Mouse (Mus musculus) kidney, adult 8-10 months (tissue): Measurements from ENCODE around the gene Ankrd17.

Experiments used
- DNase-seq, 2 experiments: peaks; one replicate each; pipeline ENCODE4 v3.0.0; 2022

The Ankrd17 gene

DNA sequence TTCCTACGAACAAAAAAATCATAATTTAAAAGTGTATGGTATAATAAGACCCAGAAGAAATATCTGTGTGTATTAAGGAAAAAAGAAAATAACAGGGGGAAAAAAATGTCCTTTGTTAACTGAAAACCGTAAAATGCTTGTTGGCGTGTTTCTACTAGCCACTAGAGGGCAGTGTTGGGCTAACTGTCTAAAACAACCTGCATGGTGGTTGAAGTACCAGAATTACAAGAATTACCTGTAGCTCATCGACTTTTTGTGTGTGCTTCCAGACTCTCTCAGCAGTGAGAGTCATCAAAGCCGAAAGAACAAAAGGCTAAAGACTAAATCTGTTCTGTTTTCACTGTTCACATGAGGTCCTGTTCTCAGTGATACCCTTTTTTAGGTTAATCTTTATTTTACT, 163.2 kb downstream of the Ankrd17 start:
- peak; percentile 32 to 36 for DNase-seq

GRCm38 (mm10) chr5:90202447-90203117, 163.8 kb downstream of the Ankrd17 start:
- DNase-seq = no peak

DNA sequence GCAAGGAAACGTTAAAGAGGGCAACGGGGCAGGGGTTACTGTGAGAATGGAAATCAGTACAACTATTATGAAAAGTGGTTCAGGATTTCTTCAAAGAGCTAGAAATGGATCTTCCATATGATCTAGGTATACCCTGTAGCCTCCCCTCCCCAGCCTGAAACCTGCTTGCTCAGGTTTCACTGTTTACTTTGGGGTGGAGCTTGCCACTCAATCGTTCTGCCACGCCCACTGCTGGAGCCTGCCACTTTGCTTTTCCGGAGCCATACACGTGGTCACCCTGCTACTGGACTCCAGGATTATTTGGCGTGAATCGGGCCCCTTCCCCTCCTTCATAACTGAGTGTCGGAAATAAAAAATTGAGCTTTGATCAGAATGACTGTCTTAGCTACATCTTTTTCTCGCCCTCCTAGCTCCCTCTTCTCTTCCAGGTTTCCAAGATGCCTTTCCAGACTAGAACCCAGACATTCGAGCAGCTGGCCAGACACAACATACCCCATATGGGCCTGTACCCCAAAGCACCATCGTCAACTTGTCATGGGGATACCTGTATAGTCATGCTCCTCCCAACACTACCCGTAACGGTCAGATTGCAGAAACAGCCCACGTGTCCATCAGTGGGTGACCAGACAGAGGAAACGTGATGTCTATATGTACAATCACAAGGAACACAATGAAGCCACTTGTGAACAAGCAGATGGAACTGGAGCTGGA, 166.3 kb downstream of the Ankrd17 start:
- DNase-seq = no peak

DNA sequence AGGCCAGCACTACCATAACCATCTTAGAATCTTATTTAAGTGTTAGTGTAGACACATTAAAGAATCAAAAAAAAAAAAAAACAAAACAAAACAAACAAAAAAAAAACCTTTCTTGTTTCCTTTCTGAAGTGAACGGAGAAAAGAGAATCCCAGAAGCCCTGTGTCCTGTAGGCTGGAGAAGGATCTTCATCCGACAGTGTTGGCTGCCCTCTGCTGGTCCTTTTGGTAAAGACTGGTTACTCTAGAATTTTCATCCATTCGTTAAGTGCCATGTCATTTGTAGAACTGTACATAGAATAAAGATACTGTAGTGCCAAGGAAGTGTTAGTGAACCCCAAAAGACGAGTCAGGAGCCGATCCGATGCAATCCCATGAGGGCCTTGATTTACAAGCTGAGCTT, 171.5 kb downstream of the Ankrd17 start:
- DNase-seq = peak; percentile 11 to 68

DNA sequence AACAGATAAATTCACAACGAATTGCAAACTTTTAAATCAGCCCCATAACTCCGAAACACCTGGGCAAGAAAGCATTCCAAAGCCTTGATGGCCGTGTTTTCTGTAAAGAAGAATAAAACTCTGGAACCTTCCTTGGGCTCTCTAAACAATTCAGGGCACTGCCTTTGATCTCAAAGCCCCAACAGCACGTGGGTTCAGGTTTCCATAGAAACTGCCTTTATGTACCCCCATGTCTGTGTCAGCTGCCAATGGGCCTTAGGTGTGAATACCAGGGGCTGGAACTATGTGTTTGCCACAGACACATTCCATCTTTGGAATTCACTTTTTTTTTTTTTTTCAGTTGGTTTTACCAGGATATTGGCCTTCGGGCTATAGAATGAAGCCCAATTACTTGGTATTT, 183.6 kb downstream of the Ankrd17 start:
- DNase-seq = no peak

GRCm38 (mm10) chr5:90179094-90179493, 187.3 kb downstream of the Ankrd17 start:
- no peak for DNase-seq

GRCm38 (mm10) chr5:90178116-90178515, 188.3 kb downstream of the Ankrd17 start:
- DNase-seq = no peak
